Mouse (Mus musculus) CH12.LX (cell line): ENCODE measurements at regions not wholly inside any gene's neighbourhood (a gene's known extent, or its start where the extent isn't known, plus 50 kb on each side); places are given as distances from the start of the nearest gene placed in this dataset.

ENCODE experiments used
- DNase-seq: peaks from one replicate; pipeline ENCODE4 v3.0.0-alpha.2; 2013; ENCODE audit errors: extremely low read depth
- H3K27ac ChIP-seq: 2 replicates; pipeline ENCODE4 v1.5.1; 2012; ENCODE audit warnings: low read depth, mild to moderate bottlenecking, control low read depth, moderate library complexity; ENCODE audit not compliant: insufficient read depth
- H3K27me3 ChIP-seq: replicated peaks from 2 replicates; pipeline ENCODE3; 2012; ENCODE audit warnings: inconsistent platforms
- H3K36me3 ChIP-seq, 2 experiments: replicated peaks in 1 of 2; 2 replicates each; pipeline versions ENCODE3 to v1.6.1; 2012; ENCODE audit warnings: inconsistent platforms in 1 of 2, low read length in 1 of 2, mild to moderate bottlenecking in 1 of 2, mixed read lengths in 1 of 2, moderate library complexity in 1 of 2; ENCODE audit not compliant: control insufficient read depth in 1 of 2, insufficient read depth in 1 of 2
- H3K4me1 ChIP-seq, 2 experiments: 2 replicates each; pipeline ENCODE4 v1.6.1; 2012; ENCODE audit warnings: inconsistent platforms in 1 of 2, moderate library complexity in 1 of 2; ENCODE audit not compliant: insufficient read depth in 2 of 2, control insufficient read depth in 1 of 2
- H3K4me2 ChIP-seq: 2 replicates; pipeline ENCODE4 v1.6.1; 2012; ENCODE audit warnings: low read depth, mild to moderate bottlenecking, control low read depth; ENCODE audit not compliant: poor library complexity, insufficient read depth, severe bottlenecking
- H3K4me3 ChIP-seq, 3 experiments: fragments of 150-350 bp in 1 of 3; sonication (generic) in 1 of 3; replicated peaks in 1 of 3; 2 replicates each; pipeline versions ENCODE3 to v1.5.1; 2011 to 2012; ENCODE audit warnings: low read depth in 2 of 3, low read length in 2 of 3, mild to moderate bottlenecking in 2 of 3, moderate library complexity in 2 of 3, control low read depth in 1 of 3, improper control_type of control experiment in 1 of 3, inconsistent platforms in 1 of 3, mixed read lengths in 1 of 3; ENCODE audit not compliant: poor library complexity in 1 of 3
- H3K79me2 ChIP-seq: replicated peaks from 2 replicates; pipeline ENCODE4 v1.6.1; 2012; ENCODE audit warnings: mild to moderate bottlenecking, moderate library complexity; ENCODE audit not compliant: control insufficient read depth, poor library complexity, insufficient read depth, severe bottlenecking; ENCODE audit errors: extremely low read depth
- H3K9ac ChIP-seq: 2 replicates; pipeline ENCODE4 v1.6.1; 2012; ENCODE audit warnings: low read depth, mild to moderate bottlenecking, control low read depth, moderate library complexity; ENCODE audit not compliant: insufficient read depth
- H3K9me3 ChIP-seq: replicated peaks from 2 replicates; pipeline ENCODE3; 2012; ENCODE audit warnings: low read length, inconsistent platforms, mixed read lengths
- E2F4 ChIP-seq: IDR thresholded peaks from 2 replicates; pipeline ENCODE4 v1.6.1; 2011; ENCODE audit warnings: low read depth, low read length, improper control_type of control experiment; ENCODE audit not compliant: insufficient replicate concordance
- EP300 ChIP-seq: IDR thresholded peaks from 2 replicates; pipeline ENCODE4 v1.6.1; 2011; ENCODE audit warnings: low read length, improper control_type of control experiment
- ETS1 ChIP-seq: conservative IDR thresholded peaks from 2 replicates; pipeline ENCODE4 v1.6.1; 2012; ENCODE audit warnings: low read depth, mild to moderate bottlenecking, inconsistent platforms, low read length, improper control_type of control experiment, moderate library complexity
- GABPA ChIP-seq: IDR thresholded peaks from 2 replicates; pipeline ENCODE4 v1.6.1; 2012; ENCODE audit warnings: low read depth, low read length, improper control_type of control experiment, inconsistent platforms; ENCODE audit not compliant: insufficient replicate concordance
- HCFC1 ChIP-seq: IDR thresholded peaks from 2 replicates; pipeline ENCODE4 v1.6.1; 2012; ENCODE audit warnings: low read depth, mild to moderate bottlenecking, inconsistent platforms, low read length, improper control_type of control experiment
- IRF4 ChIP-seq: IDR thresholded peaks from 2 replicates; pipeline ENCODE4 v1.6.1; 2014; ENCODE audit warnings: low read depth, mild to moderate bottlenecking, inconsistent platforms, low read length, improper control_type of control experiment
- JUND ChIP-seq: conservative IDR thresholded peaks from 2 replicates; pipeline ENCODE4 v1.6.1; 2011; ENCODE audit warnings: low read depth, low read length, improper control_type of control experiment
- MAZ ChIP-seq: IDR thresholded peaks from 2 replicates; pipeline ENCODE4 v1.6.1; 2012; ENCODE audit warnings: low read depth, mild to moderate bottlenecking, inconsistent platforms, low read length, improper control_type of control experiment, moderate library complexity
- NRF1 ChIP-seq: IDR thresholded peaks from 2 replicates; pipeline ENCODE4 v1.6.1; 2014; ENCODE audit warnings: low read depth, mild to moderate bottlenecking, inconsistent platforms, low read length, improper control_type of control experiment, moderate library complexity
- PAX5 ChIP-seq: IDR thresholded peaks from 2 replicates; pipeline ENCODE4 v1.6.1; 2012; ENCODE audit warnings: low read length, inconsistent platforms, mixed read lengths
- POLR2A ChIP-seq: IDR thresholded peaks from 2 replicates; pipeline ENCODE4 v1.6.1; 2011; ENCODE audit warnings: low read depth, mild to moderate bottlenecking, improper control_type of control experiment, low read length
- POLR2AphosphoS2 ChIP-seq: IDR thresholded peaks from 2 replicates; pipeline ENCODE4 v1.6.1; 2011; ENCODE audit warnings: low read depth, low read length, improper control_type of control experiment
- RAD21 ChIP-seq: IDR thresholded peaks from 2 replicates; pipeline ENCODE4 v1.6.1; 2011; ENCODE audit warnings: low read depth, mild to moderate bottlenecking, low read length, improper control_type of control experiment, moderate library complexity
- SIN3A ChIP-seq: IDR thresholded peaks from 2 replicates; pipeline ENCODE4 v1.6.1; 2012; ENCODE audit warnings: low read length, improper control_type of control experiment, inconsistent platforms
- TCF12 ChIP-seq: IDR thresholded peaks from 2 replicates; pipeline ENCODE4 v1.6.1; 2014; ENCODE audit warnings: low read depth, mild to moderate bottlenecking, inconsistent platforms, low read length, improper control_type of control experiment
- USF1 ChIP-seq: IDR thresholded peaks from 2 replicates; pipeline ENCODE4 v1.6.1; 2014; ENCODE audit warnings: low read depth, mild to moderate bottlenecking, inconsistent platforms, low read length, improper control_type of control experiment
- ZC3H11A ChIP-seq: IDR thresholded peaks from 2 replicates; pipeline ENCODE4 v1.6.1; 2012; ENCODE audit warnings: low read depth, mild to moderate bottlenecking, inconsistent platforms, low read length, improper control_type of control experiment
- ZMIZ1 ChIP-seq: IDR thresholded peaks from 2 replicates; pipeline ENCODE4 v1.6.1; 2012; ENCODE audit warnings: low read depth, mild to moderate bottlenecking, inconsistent platforms, low read length, improper control_type of control experiment
- dilution Hi-C: fragments of 300-500 bp; cut with MboI; formaldehyde crosslinking; loops from 2 replicates; pipeline ENCODE4 v1.14.3; 2020; ENCODE audit warnings: low sequenced_read_pairs; ENCODE audit not compliant: extremely low pct_unique_long_range_greater_than_20kb, extremely low pct_ligation_motif_present
- in situ Hi-C: fragments of 300-500 bp; cut with MboI; formaldehyde crosslinking; loops from 3 replicates; pipeline ENCODE4 v1.14.3; 2019; ENCODE audit warnings: low sequenced_read_pairs, low pct_ligation_motif_present, low pct_unique_long_range_greater_than_20kb, mixed read lengths

GRCm38 (mm10) chr6:66282566-66283115, 252.5 kb upstream of the Mad2l1 start:
- Histone ChIP-seq H3K9ac (no peak overlapping the region), H3K4me1 (peaks cover 0 to 4% of the 10 kb centered on the region in 2 experiments; a peak in 2 of 4 replicates), H3K4me2 (no peak overlapping the region), H3K79me2 (no peaks in the 10 kb centered on the region), H3K4me3 (no peak overlapping the region), H3K27ac (no peak overlapping the region), H3K9me3 (no peaks in the 10 kb centered on the region), H3K36me3 (no peaks in the 10 kb centered on the region), H3K27me3 (no peaks in the 10 kb centered on the region)
- dilution Hi-C loops: no loop called here
- in situ Hi-C loops: no loop called here
- TF ChIP-seq POLR2A (no peak), SIN3A (no peak), ZC3H11A (no peak), IRF4 (no peak), HCFC1 (no peak), E2F4 (no peak), POLR2AphosphoS2 (no peak)
- DNase-seq: no peak

DNA sequence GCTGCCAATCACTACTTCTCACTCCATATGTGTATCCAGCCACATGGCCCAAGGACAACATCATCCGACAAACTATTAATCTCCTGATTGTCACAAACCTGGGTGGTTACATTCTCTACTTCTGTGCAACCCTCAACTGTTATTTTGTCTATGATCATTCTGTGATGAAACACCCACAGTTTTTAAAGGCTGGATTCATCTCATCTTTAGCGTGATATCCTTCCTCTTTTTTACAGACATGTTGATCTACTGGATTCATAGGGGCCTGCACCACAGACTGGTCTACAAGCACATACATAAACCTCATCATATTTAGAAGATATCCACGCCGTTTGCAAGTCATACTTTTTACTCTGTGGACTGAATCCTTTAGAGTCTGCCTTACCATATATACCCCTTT, 251.7 kb upstream of the Mad2l1 start:
- no peak overlapping the region for H3K4me3 ChIP-seq
- H3K79me2 ChIP-seq: no peaks in the 10 kb centered on the region
- H3K4me1 ChIP-seq: peaks cover 0 to 4% of the 10 kb centered on the region in 2 experiments; a peak in 2 of 4 replicates
- no peak overlapping the region for H3K27ac ChIP-seq
- no peak overlapping the region for H3K9ac ChIP-seq
- H3K9me3 ChIP-seq: no peaks in the 10 kb centered on the region
- in situ Hi-C loops: no loop called here
- H3K27me3 ChIP-seq: no peaks in the 10 kb centered on the region
- dilution Hi-C loops: no loop called here
- DNase-seq: no peak
- no peak overlapping the region for H3K4me2 ChIP-seq
- H3K36me3 ChIP-seq: no peaks in the 10 kb centered on the region
- TF ChIP-seq RAD21: no peak
- TF ChIP-seq MAZ: no peak
- TF ChIP-seq E2F4: no peak
- TF ChIP-seq ZMIZ1: no peak
- TF ChIP-seq ETS1: no peak
- TF ChIP-seq TCF12: no peak
- no peak for TF ChIP-seq NRF1
- no peak for TF ChIP-seq SIN3A
- no peak for TF ChIP-seq EP300
- no peak for TF ChIP-seq GABPA
- no peak for TF ChIP-seq PAX5
- TF ChIP-seq JUND: no peak
- no peak for TF ChIP-seq USF1
- TF ChIP-seq, all 38 proteins: peak for 0
